Mouse (Mus musculus) lung, postnatal 0 days (tissue): ENCODE results near the gene Grm4. TPM values are rescaled to one million over a fixed set of nuclear protein-coding genes. Genes with fewer than 3 reads are reported as not detected.

Source experiments
- ATAC-seq: fragments of 200-750 bp; cut with Nextera tagmentation; 2 replicates; pipeline ENCODE4 v1.8.0; 2017; ENCODE audit warnings: moderate library complexity
- DNase-seq: peaks from one replicate; pipeline ENCODE4 v3.0.0-alpha.2; 2016; ENCODE audit warnings: low spot score
- H3K27ac ChIP-seq: fragments of 300-500 bp; sonication (generic); 2 replicates; pipeline ENCODE4 v1.5.1; 2014; ENCODE audit warnings: antibody characterized with exemption, mild to moderate bottlenecking, low read length, mixed read lengths
- H3K27me3 ChIP-seq: fragments of 300-500 bp; sonication (generic); replicated peaks from 2 replicates; pipeline ENCODE4 v1.6.1; 2014; ENCODE audit warnings: low read length, mixed read lengths; ENCODE audit not compliant: insufficient read depth
- H3K36me3 ChIP-seq: fragments of 300-500 bp; sonication (generic); 2 replicates; pipeline ENCODE4 v1.6.1; 2014; ENCODE audit warnings: low read length, mixed read lengths; ENCODE audit not compliant: insufficient read depth
- H3K4me1 ChIP-seq: fragments of 300-500 bp; sonication (generic); 2 replicates; pipeline ENCODE4 v1.6.1; 2014; ENCODE audit warnings: antibody characterized with exemption, low read depth, low read length, mixed read lengths; ENCODE audit not compliant: insufficient read depth
- H3K4me2 ChIP-seq: fragments of 300-500 bp; sonication (generic); replicated peaks from 2 replicates; pipeline ENCODE4 v1.6.1; 2014; ENCODE audit warnings: low read depth, mild to moderate bottlenecking, low read length, moderate library complexity, mixed read lengths
- H3K4me3 ChIP-seq: fragments of 300-500 bp; sonication (generic); 2 replicates; pipeline ENCODE4 v1.5.1; 2014; ENCODE audit warnings: low read depth, low read length
- H3K9ac ChIP-seq: fragments of 300-500 bp; sonication (generic); replicated peaks from 2 replicates; pipeline ENCODE4 v1.6.1; 2014; ENCODE audit warnings: low read depth, mild to moderate bottlenecking
- H3K9me3 ChIP-seq: fragments of 300-500 bp; sonication (generic); 2 replicates; pipeline ENCODE4 v1.6.1; 2016; ENCODE audit warnings: low read length, mixed read lengths
- CTCF ChIP-seq: IDR thresholded peaks from 2 replicates; pipeline ENCODE4 v1.5.1; 2016; ENCODE audit warnings: antibody characterized with exemption, mild to moderate bottlenecking
- EP300 ChIP-seq: IDR thresholded peaks from 2 replicates; pipeline ENCODE4 v1.6.1; 2016; ENCODE audit warnings: antibody characterized with exemption, mild to moderate bottlenecking, control low read depth
- WGBS: fragments of 180-500 bp; shearing (Covaris S2); extraction: QIAGEN DNeasy Blood & Tissue Kit; methylation state at CpG from one replicate; pipeline ENCODE4 v1.1.7; 2014; 5-methylcytosine and 5-hydroxymethylcytosine counted together
- polyA plus RNA-seq: library from polyadenylated mRNA; unstranded; fragments of >200 nt; fragmentation: Nextera tagmentation; extraction: Ambion mirVana; gene quantifications from 2 replicates; pipeline ENCODE4 v1.2.1, GENCODE M21; 2015

The Grm4 gene
- polyA plus RNA-seq, 1 experiment from 2014 or later, result not detected

DNA sequence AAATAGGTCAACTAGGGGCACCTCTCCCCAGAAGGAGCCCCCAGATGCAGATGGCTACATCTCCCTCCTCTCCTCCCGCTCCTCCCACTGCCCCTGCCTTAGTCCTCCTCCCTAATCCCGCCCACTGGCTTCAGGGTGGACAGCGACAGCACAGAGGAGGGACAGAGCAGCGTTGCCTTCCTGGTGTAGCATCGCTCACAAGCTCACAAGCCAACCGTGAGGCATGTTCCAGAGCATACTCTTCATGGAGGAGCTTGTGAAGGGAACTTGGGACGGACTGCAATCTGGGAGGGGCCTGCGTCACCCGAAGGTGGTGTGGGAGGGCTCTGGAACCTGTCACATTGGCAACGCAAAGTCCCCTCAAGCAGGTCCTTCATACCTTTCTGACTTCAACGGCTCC is 14.8 kb downstream of the Grm4 start:
- H3K27me3 ChIP-seq, result peaks cover 22% of the 10 kb centered on the region
- no peaks in the 10 kb centered on the region for H3K9me3 ChIP-seq
- WGBS, result 36% methylated on average over 11 of the region's 11 CpGs
- ATAC-seq, result no peak
- no peak overlapping the region for H3K9ac ChIP-seq
- no peaks in the 10 kb centered on the region for H3K36me3 ChIP-seq
- no peak overlapping the region for H3K27ac ChIP-seq
- H3K4me3 ChIP-seq, result no peak overlapping the region
- no peak overlapping the region for H3K4me2 ChIP-seq
- DNase-seq, result no peak
- no peaks in the 10 kb centered on the region for H3K4me1 ChIP-seq
- TF ChIP-seq EP300, result no peak
- TF ChIP-seq CTCF, result no peak

DNA sequence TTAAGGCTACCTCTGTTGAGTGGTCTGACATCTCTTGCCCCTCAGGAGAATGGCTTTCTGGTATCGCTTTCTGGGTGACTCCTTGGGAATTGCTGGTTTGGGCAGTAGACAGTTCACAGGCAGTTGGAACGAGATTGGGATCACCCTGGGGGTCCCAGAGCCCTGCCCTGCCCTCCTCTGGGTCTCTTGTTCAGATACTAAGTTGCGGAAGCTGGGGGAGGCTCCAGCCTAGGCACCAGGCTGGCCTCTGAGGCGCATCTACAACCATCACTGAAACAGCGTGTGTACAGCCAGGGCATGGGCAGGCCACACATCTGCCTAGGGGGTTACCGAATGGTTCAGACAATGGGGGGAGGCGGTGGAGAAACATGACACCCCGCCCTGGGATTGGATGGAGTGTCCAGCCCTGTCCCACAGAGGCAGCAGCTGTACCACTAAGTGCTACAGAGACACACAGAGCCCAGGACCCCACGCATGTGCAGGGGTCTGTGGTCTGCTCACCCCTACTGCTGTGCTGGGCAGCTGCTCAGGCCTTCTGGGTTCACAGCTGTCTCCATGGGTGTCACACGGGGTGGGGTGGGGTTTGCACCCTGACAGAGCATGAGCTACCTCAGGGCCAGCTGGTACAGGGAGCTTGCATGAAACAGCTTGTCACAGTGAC is 15.9 kb downstream of the Grm4 start:
- Histone ChIP-seq H3K27me3 (peaks cover 12% of the 10 kb centered on the region; the same call in 1 of the 2 replicates), H3K4me2 (no peak overlapping the region), H3K4me1 (no peaks in the 10 kb centered on the region), H3K36me3 (no peaks in the 10 kb centered on the region), H3K27ac (no peak overlapping the region), H3K9me3 (no peaks in the 10 kb centered on the region), H3K9ac (no peak overlapping the region), H3K4me3 (no peak overlapping the region)
- DNase-seq (no peak), ATAC-seq (peak; percentile 48)
- TF ChIP-seq CTCF, result no peak
- TF ChIP-seq EP300, result no peak
- 14% methylated on average over 10 of the region's 10 CpGs for WGBS

DNA sequence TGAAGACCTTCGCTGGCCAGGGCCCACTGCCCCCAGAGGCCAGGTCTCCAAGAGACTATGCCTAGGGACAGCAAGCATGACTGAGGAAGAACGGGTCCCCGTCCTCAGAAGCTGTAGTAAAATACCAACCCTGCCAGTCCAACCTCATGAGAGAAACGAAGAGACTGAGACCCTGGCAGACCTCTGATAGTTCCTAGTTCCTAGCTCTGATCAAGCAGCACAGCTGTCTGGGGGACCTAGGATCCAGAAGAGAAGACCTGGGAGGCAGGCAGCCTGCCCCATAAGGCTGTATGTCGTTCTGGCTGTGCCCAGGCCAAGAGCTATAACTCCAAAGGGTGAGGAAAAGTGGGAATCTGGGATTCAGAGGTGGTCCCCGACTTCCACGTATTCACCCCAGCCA is 17.3 kb downstream of the Grm4 start:
- 55% methylated on average over 7 of the region's 7 CpGs for WGBS
- Histone ChIP-seq H3K36me3 (no peaks in the 10 kb centered on the region), H3K4me1 (no peaks in the 10 kb centered on the region), H3K4me3 (no peak overlapping the region), H3K9me3 (no peaks in the 10 kb centered on the region), H3K27me3 (0 out of 2 replicates have a peak, but pooled peaks cover 6% of the 10 kb centered on the region), H3K9ac (no peak overlapping the region), H3K27ac (no peak overlapping the region), H3K4me2 (no peak overlapping the region)
- ATAC-seq (no peak), DNase-seq (no peak)
- TF ChIP-seq CTCF (no peak), EP300 (no peak)

DNA sequence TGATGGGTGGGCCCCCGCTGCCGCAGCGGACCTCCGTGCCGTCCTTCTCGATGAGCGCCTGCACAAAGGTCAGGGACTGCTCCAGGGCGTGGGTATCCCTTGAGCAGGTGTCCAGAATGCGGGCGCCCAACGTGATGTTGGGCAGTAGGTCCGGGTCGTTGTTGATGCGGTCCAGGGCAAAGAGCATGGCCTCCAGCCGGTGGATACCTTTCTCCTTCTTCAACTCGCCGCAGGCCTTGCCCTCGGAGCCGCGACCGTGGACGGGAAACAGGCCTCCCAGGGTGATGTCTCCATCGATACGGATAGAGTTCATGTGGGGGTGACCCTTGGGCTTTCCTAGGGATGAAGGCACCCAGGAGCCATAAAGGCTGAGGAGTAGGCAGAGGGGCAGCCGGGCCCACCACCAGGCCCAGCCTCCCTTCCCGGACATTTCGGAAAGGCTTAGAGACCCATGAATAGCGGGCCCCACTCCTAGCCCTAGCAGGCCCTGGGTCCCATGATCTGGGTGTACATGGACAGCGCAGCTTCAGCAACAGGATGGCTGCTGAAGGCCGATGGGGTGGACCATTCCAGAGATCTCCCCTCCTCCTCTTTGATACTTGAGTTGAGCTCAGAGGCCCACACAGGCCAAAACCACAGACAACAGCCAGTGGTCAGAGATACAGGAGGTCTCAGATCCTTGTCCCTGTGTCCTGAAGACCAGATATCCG is 18.3 kb downstream of the Grm4 start:
- no peak overlapping the region for H3K27ac ChIP-seq
- no peaks in the 10 kb centered on the region for H3K4me1 ChIP-seq
- TF ChIP-seq CTCF (no peak), EP300 (no peak)
- no peak overlapping the region for H3K9ac ChIP-seq
- H3K27me3 ChIP-seq, result 0 out of 2 replicates have a peak, but pooled peaks cover 6% of the 10 kb centered on the region
- DNase-seq (no peak), ATAC-seq (no peak)
- H3K36me3 ChIP-seq, result no peaks in the 10 kb centered on the region
- no peaks in the 10 kb centered on the region for H3K9me3 ChIP-seq
- 58% methylated on average over 31 of the region's 31 CpGs for WGBS
- no peak overlapping the region for H3K4me3 ChIP-seq
- H3K4me2 ChIP-seq, result no peak overlapping the region

DNA sequence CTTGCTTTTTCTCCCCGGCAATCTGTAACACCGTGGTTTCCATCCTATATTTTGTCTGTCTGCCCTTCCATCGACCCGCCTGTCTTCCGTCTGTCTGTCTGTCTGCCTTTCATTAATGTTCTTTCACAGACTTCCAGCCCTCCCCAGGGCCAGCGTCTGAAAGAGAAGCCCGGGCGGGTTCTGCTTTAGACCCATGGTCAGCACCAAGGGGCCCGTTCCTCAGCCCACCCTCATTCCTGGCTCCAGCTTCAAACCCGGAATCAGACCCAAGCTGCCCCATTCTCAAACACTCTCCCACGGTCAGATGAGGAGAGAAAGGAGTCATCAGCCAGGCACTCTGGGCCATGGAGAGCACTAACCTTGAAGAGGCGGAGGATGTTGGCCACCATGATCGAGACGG is 18.9 kb downstream of the Grm4 start:
- no peak overlapping the region for H3K4me3 ChIP-seq

DNA sequence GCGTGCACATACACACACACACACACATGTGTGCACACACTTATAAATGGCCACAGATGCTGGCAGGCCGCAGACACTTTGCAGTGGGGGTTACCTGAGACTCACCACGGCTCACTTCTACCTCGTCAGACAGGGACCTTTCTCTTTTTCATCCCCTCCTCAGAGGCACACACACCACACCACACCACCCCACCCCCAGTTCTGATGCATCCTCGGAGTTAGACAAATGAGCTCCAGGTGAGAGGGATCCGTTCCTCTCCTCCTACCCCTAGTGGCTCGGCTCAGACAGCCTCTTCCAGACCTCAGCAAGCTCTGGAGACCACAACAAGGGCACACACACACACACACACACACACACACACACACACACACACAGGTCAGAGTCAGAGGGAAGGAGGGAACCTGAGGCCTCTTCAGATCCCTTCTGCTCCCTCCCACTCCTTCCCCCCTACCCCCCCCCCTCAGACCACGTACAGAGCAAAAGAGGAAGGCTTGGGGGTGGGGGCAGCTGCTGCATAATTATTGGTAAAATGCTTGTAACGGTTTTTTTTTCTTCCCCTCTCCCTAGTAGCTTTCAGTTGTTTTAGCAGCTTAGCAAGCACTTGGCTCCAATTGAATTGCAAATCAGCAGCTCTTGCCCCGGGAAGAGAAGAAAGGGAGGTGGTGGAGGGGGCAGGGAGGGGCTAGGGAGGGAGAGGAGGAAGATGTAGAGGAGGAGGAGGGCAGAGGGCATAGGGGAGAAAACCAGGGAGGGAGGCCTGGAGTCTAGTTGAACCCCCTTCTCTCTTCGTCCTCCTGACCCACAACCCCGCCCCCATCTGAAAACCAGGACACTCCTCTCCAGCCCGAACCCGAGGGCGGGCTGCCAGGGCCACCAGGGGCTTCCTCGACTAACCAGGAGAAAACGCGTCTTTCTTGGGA is 19.6 kb downstream of the Grm4 start:
- H3K36me3 ChIP-seq, result no peaks in the 10 kb centered on the region
- H3K4me3 ChIP-seq, result no peak overlapping the region
- WGBS, result 15% methylated on average over 17 of the region's 18 CpGs
- H3K27me3 ChIP-seq, result 0 out of 2 replicates have a peak, but pooled peaks cover 3% of the 10 kb centered on the region
- no peak overlapping the region for H3K9ac ChIP-seq
- no peak overlapping the region for H3K27ac ChIP-seq
- H3K4me1 ChIP-seq, result no peaks in the 10 kb centered on the region
- no peak for DNase-seq
- H3K9me3 ChIP-seq, result no peaks in the 10 kb centered on the region
- 0 out of 2 replicates have a peak, but pooled peaks have one; percentile 25 for ATAC-seq
- TF ChIP-seq CTCF, result no peak
- no peak for TF ChIP-seq EP300
- no peak overlapping the region for H3K4me2 ChIP-seq

More for the DNA sequence above, 18.9 kb downstream of the Grm4 start:
- ATAC-seq (no peak), DNase-seq (no peak)
- Histone ChIP-seq H3K36me3 (no peaks in the 10 kb centered on the region), H3K9me3 (no peaks in the 10 kb centered on the region), H3K4me2 (no peak overlapping the region), H3K9ac (no peak overlapping the region), H3K4me1 (no peaks in the 10 kb centered on the region), H3K27ac (no peak overlapping the region), H3K27me3 (0 out of 2 replicates have a peak, but pooled peaks cover 6% of the 10 kb centered on the region)
- 28% methylated on average over 14 of the region's 14 CpGs for WGBS
- no peak for TF ChIP-seq EP300
- TF ChIP-seq CTCF, result no peak
